Mouse (Mus musculus): ENCODE results near the gene Sh3bgrl. TPM values are rescaled to one million over a fixed set of nuclear protein-coding genes. Genes with fewer than 3 reads are reported as not detected.
"Not testable (repeated sequence)": the region's sequence is repeated elsewhere in the genome, so short reads cannot be mapped to it uniquely, and the experiment has no call there.

The Sh3bgrl gene
- polyA plus RNA-seq (2015; fragmentation: Nextera tagmentation; extraction: Ambion mirVana): 55.0 and 55.1 TPM in 2 replicates

- ATAC-seq (ENCODE audit: low read depth): peak; percentile 97
- peak within 1 kb of the TSS; percentile 64 for H3K4me3 ChIP-seq (ENCODE audit: low read depth, low read length)
- H3K36me3 ChIP-seq (ENCODE audit: control insufficient read depth, insufficient read depth): no peaks in the 10 kb centered on the region
- peak within 1 kb of the TSS; percentile 57 for H3K27ac ChIP-seq (ENCODE audit: low read length)
- WGBS (ENCODE audit: insufficient replicate concordance): 13% methylated on average over 26 of the region's 26 CpGs
- H3K27me3 ChIP-seq (ENCODE audit: control insufficient read depth, insufficient read depth, low read depth, low read length): no peaks in the 10 kb centered on the region
- peak within 1 kb of the TSS; percentile 59 for H3K9ac ChIP-seq (ENCODE audit: low read depth, low read length)
- peaks cover 4% of the 10 kb centered on the region; the same call in 1 of the 2 replicates for H3K4me1 ChIP-seq (ENCODE audit: control insufficient read depth, low read depth, low read length)
- H3K4me2 ChIP-seq (ENCODE audit: low read depth, low read length): peak within 1 kb of the TSS; percentile 56
- no peaks in the 10 kb centered on the region for H3K9me3 ChIP-seq (replicated peaks; ENCODE audit: control insufficient read depth, low read length)
Observed at GRCm38 (mm10) chrX:109095245-109096242, at the start of gene Sh3bgrl. Gene Sh3bgrl (plus strand): TSS chrX:109095365.

GRCm38 (mm10) chrX:109047773-109048172 lies 47.4 kb upstream of the Sh3bgrl start:
- no peak overlapping the region for H3K27ac ChIP-seq (ENCODE audit: low read length)

GRCm38 (mm10) chrX:109071719-109072118 lies 23.4 kb upstream of the Sh3bgrl start:
- no peak overlapping the region for H3K9ac ChIP-seq (ENCODE audit: low read depth, low read length)
- no peak overlapping the region for H3K4me3 ChIP-seq (ENCODE audit: low read depth, low read length)
- no peak overlapping the region for H3K4me2 ChIP-seq (ENCODE audit: low read depth, low read length)
- H3K4me1 ChIP-seq (ENCODE audit: control insufficient read depth, low read depth, low read length): no peaks in the 10 kb centered on the region
- no peaks in the 10 kb centered on the region for H3K9me3 ChIP-seq (replicated peaks; ENCODE audit: control insufficient read depth, low read length)
- 45% methylated on average over 3 of the region's 3 CpGs for WGBS (ENCODE audit: insufficient replicate concordance)
- H3K27ac ChIP-seq (ENCODE audit: low read length): no peak overlapping the region
- no peaks in the 10 kb centered on the region for H3K27me3 ChIP-seq (ENCODE audit: control insufficient read depth, insufficient read depth, low read depth, low read length)
- H3K36me3 ChIP-seq (ENCODE audit: control insufficient read depth, insufficient read depth): no peaks in the 10 kb centered on the region
- peak; percentile 45; the same call in 1 of the 2 replicates for ATAC-seq (ENCODE audit: low read depth)

More at GRCm38 (mm10) chrX:109047773-109048172, 47.4 kb upstream of the Sh3bgrl start:
- Histone ChIP-seq H3K27me3 (ENCODE audit: control insufficient read depth, insufficient read depth, low read depth, low read length) (no peaks in the 10 kb centered on the region), H3K4me3 (ENCODE audit: low read depth, low read length) (no peak overlapping the region), H3K4me1 (ENCODE audit: control insufficient read depth, low read depth, low read length) (no peaks in the 10 kb centered on the region), H3K9ac (ENCODE audit: low read depth, low read length) (no peak overlapping the region), H3K9me3 (replicated peaks; ENCODE audit: control insufficient read depth, low read length) (no peaks in the 10 kb centered on the region), H3K36me3 (ENCODE audit: control insufficient read depth, insufficient read depth) (no peaks in the 10 kb centered on the region), H3K4me2 (ENCODE audit: low read depth, low read length) (no peak overlapping the region)
- no peak for ATAC-seq (ENCODE audit: low read depth)
- 53% methylated on average over 1 of the region's 1 CpGs for WGBS (ENCODE audit: insufficient replicate concordance)

GRCm38 (mm10) chrX:109075716-109076115 lies 19.4 kb upstream of the Sh3bgrl start:
- 40% methylated on average over 1 of the region's 1 CpGs for WGBS (ENCODE audit: insufficient replicate concordance)
- ATAC-seq (ENCODE audit: low read depth): no peak

GRCm38 (mm10) chrX:109076355-109076754 lies 18.8 kb upstream of the Sh3bgrl start:
- H3K4me3 ChIP-seq (ENCODE audit: low read depth, low read length): no peak overlapping the region
- H3K9ac ChIP-seq (ENCODE audit: low read depth, low read length): no peak overlapping the region
- no peak overlapping the region for H3K4me2 ChIP-seq (ENCODE audit: low read depth, low read length)
- no peaks in the 10 kb centered on the region for H3K27me3 ChIP-seq (ENCODE audit: control insufficient read depth, insufficient read depth, low read depth, low read length)
- H3K9me3 ChIP-seq (replicated peaks; ENCODE audit: control insufficient read depth, low read length): no peaks in the 10 kb centered on the region
- WGBS (ENCODE audit: insufficient replicate concordance): 8% methylated on average over 3 of the region's 3 CpGs
- no peak for ATAC-seq (ENCODE audit: low read depth)
- no peak overlapping the region for H3K27ac ChIP-seq (ENCODE audit: low read length)
- no peaks in the 10 kb centered on the region for H3K36me3 ChIP-seq (ENCODE audit: control insufficient read depth, insufficient read depth)
- H3K4me1 ChIP-seq (ENCODE audit: control insufficient read depth, low read depth, low read length): no peaks in the 10 kb centered on the region

More at GRCm38 (mm10) chrX:109075716-109076115, 19.4 kb upstream of the Sh3bgrl start:
- Histone ChIP-seq H3K27me3 (ENCODE audit: control insufficient read depth, insufficient read depth, low read depth, low read length) (no peaks in the 10 kb centered on the region), H3K4me3 (ENCODE audit: low read depth, low read length) (no peak overlapping the region), H3K4me2 (ENCODE audit: low read depth, low read length) (no peak overlapping the region), H3K4me1 (ENCODE audit: control insufficient read depth, low read depth, low read length) (no peaks in the 10 kb centered on the region), H3K27ac (ENCODE audit: low read length) (no peak overlapping the region), H3K36me3 (ENCODE audit: control insufficient read depth, insufficient read depth) (no peaks in the 10 kb centered on the region), H3K9me3 (replicated peaks; ENCODE audit: control insufficient read depth, low read length) (no peaks in the 10 kb centered on the region), H3K9ac (ENCODE audit: low read depth, low read length) (no peak overlapping the region)

GRCm38 (mm10) chrX:109079354-109079753 lies 15.8 kb upstream of the Sh3bgrl start:
- H3K27ac ChIP-seq (ENCODE audit: low read length); H3K9me3 ChIP-seq (replicated peaks; ENCODE audit: control insufficient read depth, low read length); H3K4me2 ChIP-seq (ENCODE audit: low read depth, low read length); H3K36me3 ChIP-seq (ENCODE audit: control insufficient read depth, insufficient read depth); H3K27me3 ChIP-seq (ENCODE audit: control insufficient read depth, insufficient read depth, low read depth, low read length); H3K4me3 ChIP-seq (ENCODE audit: low read depth, low read length); H3K4me1 ChIP-seq (ENCODE audit: control insufficient read depth, low read depth, low read length); H3K9ac ChIP-seq (ENCODE audit: low read depth, low read length); ATAC-seq (ENCODE audit: low read depth): not testable (repeated sequence)
- WGBS (ENCODE audit: insufficient replicate concordance): 40% methylated on average over 3 of the region's 4 CpGs

- Histone ChIP-seq H3K4me1 (ENCODE audit: control insufficient read depth, low read depth, low read length) (no peaks in the 10 kb centered on the region), H3K9me3 (replicated peaks; ENCODE audit: control insufficient read depth, low read length) (no peaks in the 10 kb centered on the region), H3K4me3 (ENCODE audit: low read depth, low read length) (no peak overlapping the region), H3K36me3 (ENCODE audit: control insufficient read depth, insufficient read depth) (no peaks in the 10 kb centered on the region), H3K9ac (ENCODE audit: low read depth, low read length) (no peak overlapping the region), H3K4me2 (ENCODE audit: low read depth, low read length) (no peak overlapping the region), H3K27me3 (ENCODE audit: control insufficient read depth, insufficient read depth, low read depth, low read length) (no peaks in the 10 kb centered on the region), H3K27ac (ENCODE audit: low read length) (no peak overlapping the region)
- ATAC-seq (ENCODE audit: low read depth): no peak
Observed at GRCm38 (mm10) chrX:109087073-109087472, 8.1 kb upstream of the Sh3bgrl start.

- H3K9ac ChIP-seq (ENCODE audit: low read depth, low read length): peak overlapping the region; percentile 33; the same call in 1 of the 2 replicates
- H3K27ac ChIP-seq (ENCODE audit: low read length): no peak overlapping the region
- no peak for ATAC-seq (ENCODE audit: low read depth)
- H3K4me1 ChIP-seq (ENCODE audit: control insufficient read depth, low read depth, low read length): peaks cover 4% of the 10 kb centered on the region; the same call in 1 of the 2 replicates
- 8% methylated on average over 4 of the region's 4 CpGs for WGBS (ENCODE audit: insufficient replicate concordance)
- no peaks in the 10 kb centered on the region for H3K9me3 ChIP-seq (replicated peaks; ENCODE audit: control insufficient read depth, low read length)
- peak overlapping the region; percentile 64 for H3K4me3 ChIP-seq (ENCODE audit: low read depth, low read length)
- peak overlapping the region; percentile 56 for H3K4me2 ChIP-seq (ENCODE audit: low read depth, low read length)
- no peaks in the 10 kb centered on the region for H3K27me3 ChIP-seq (ENCODE audit: control insufficient read depth, insufficient read depth, low read depth, low read length)
- H3K36me3 ChIP-seq (ENCODE audit: control insufficient read depth, insufficient read depth): no peaks in the 10 kb centered on the region
Observed at GRCm38 (mm10) chrX:109094800-109095199, 365 bp upstream of the Sh3bgrl start.

GRCm38 (mm10) chrX:109098511-109098910 lies 3.3 kb downstream of the Sh3bgrl start:
- Histone ChIP-seq H3K27ac (ENCODE audit: low read length) (peak overlapping the region; percentile 50), H3K9ac (ENCODE audit: low read depth, low read length) (no peak overlapping the region), H3K27me3 (ENCODE audit: control insufficient read depth, insufficient read depth, low read depth, low read length) (no peaks in the 10 kb centered on the region), H3K4me2 (ENCODE audit: low read depth, low read length) (peak overlapping the region; percentile 36; the same call in 1 of the 2 replicates), H3K9me3 (replicated peaks; ENCODE audit: control insufficient read depth, low read length) (no peaks in the 10 kb centered on the region), H3K36me3 (ENCODE audit: control insufficient read depth, insufficient read depth) (no peaks in the 10 kb centered on the region), H3K4me1 (ENCODE audit: control insufficient read depth, low read depth, low read length) (peaks cover 4% of the 10 kb centered on the region; the same call in 1 of the 2 replicates), H3K4me3 (ENCODE audit: low read depth, low read length) (0 out of 2 replicates have a peak overlapping the region, but pooled peaks have one; percentile 13)
- peak; percentile 41 for ATAC-seq (ENCODE audit: low read depth)
- WGBS (ENCODE audit: insufficient replicate concordance): 42% methylated on average over 1 of the region's 1 CpGs

All from liver, embryonic 16.5 days (tissue).